Mouse (Mus musculus): ENCODE measurements around the gene Ano9. TPM values are rescaled to one million over a fixed set of nuclear protein-coding genes. Genes with fewer than 3 reads are reported as not detected.

Gene Ano9
- polyA plus RNA-seq (2017; shearing (Covaris generic)): not detected

GRCm38 (mm10) chr7:141117636-141118035 lies at the start of gene Ano9:
Gene Ano9 (minus strand): TSS chr7:141117806.

GRCm38 (mm10) chr7:141122245-141122644 lies 4.6 kb upstream of the Ano9 start, which contains the start of gene Ptdss2:
Gene Ptdss2 (plus strand): TSS chr7:141122382.

GRCm38 (mm10) chr7:141099911-141100691 lies 17.5 kb downstream of the Ano9 start, which contains the start of gene Sigirr:
Gene Sigirr (minus strand): TSS chr7:141100572.

GRCm38 (mm10) chr7:141077841-141078240 lies 39.8 kb downstream of the Ano9 start, which contains the start of gene Pkp3:
Gene Pkp3 (plus strand): TSS chr7:141078218.

GRCm38 (mm10) chr7:141060426-141061242 lies 57.0 kb downstream of the Ano9 start, which contains the start of gene B4galnt4:
Gene B4galnt4 (plus strand): TSS chr7:141061104.

Other genes starting within 250 kb of the Ano9 start
- 199 TPM for gene Psmd13, start 235.8 kb downstream of the Ano9 start, polyA plus RNA-seq (2017; shearing (Covaris generic))
- 8.4 TPM for gene Sirt3, start 235.5 kb downstream of the Ano9 start, polyA plus RNA-seq (2017; shearing (Covaris generic))
- not detected for gene Cox8b, start 217.4 kb downstream of the Ano9 start, polyA plus RNA-seq (2017; shearing (Covaris generic))
- not detected for gene Nlrp6, start 196.9 kb downstream of the Ano9 start, polyA plus RNA-seq (2017; shearing (Covaris generic))
- 34.4 TPM for gene Pgghg, start 176.4 kb downstream of the Ano9 start, polyA plus RNA-seq (2017; shearing (Covaris generic))
- 0.48 TPM for gene Ifitm5, start 167.5 kb downstream of the Ano9 start, polyA plus RNA-seq (2017; shearing (Covaris generic))
- gene Gm45717, start 161.9 kb downstream of the Ano9 start, polyA plus RNA-seq (2017; shearing (Covaris generic)): not detected
- 16.6 TPM for gene Ifitm2, start 161.8 kb downstream of the Ano9 start, polyA plus RNA-seq (2017; shearing (Covaris generic))
- not detected for gene Ifitm1, start 150.6 kb downstream of the Ano9 start, polyA plus RNA-seq (2017; shearing (Covaris generic))
- gene Ifitm3, start 107.0 kb downstream of the Ano9 start, polyA plus RNA-seq (2017; shearing (Covaris generic)): 8.0 TPM
- 0.28 TPM for gene Ifitm6, start 99.9 kb downstream of the Ano9 start, polyA plus RNA-seq (2017; shearing (Covaris generic))
- gene Gm17387, start 88.7 kb downstream of the Ano9 start, polyA plus RNA-seq (2017; shearing (Covaris generic)): not detected
- 10.0 TPM for gene B4galnt4, start 56.7 kb downstream of the Ano9 start, polyA plus RNA-seq (2017; shearing (Covaris generic))
- gene Pkp3, start 39.6 kb downstream of the Ano9 start, polyA plus RNA-seq (2017; shearing (Covaris generic)): 286 TPM
- gene Sigirr, start 17.2 kb downstream of the Ano9 start, polyA plus RNA-seq (2017; shearing (Covaris generic)): 209 TPM
- gene Ptdss2, start 4.6 kb upstream of the Ano9 start, polyA plus RNA-seq (2017; shearing (Covaris generic)): 22.4 TPM
- 116 TPM for gene Rnh1, start 55.1 kb upstream of the Ano9 start, polyA plus RNA-seq (2017; shearing (Covaris generic))
- 49.3 TPM for gene Hras, start 76.2 kb upstream of the Ano9 start, polyA plus RNA-seq (2017; shearing (Covaris generic))
- gene Lrrc56, start 76.4 kb upstream of the Ano9 start, polyA plus RNA-seq (2017; shearing (Covaris generic)): 2.7 TPM
- gene Lmntd2, start 96.3 kb upstream of the Ano9 start, polyA plus RNA-seq (2017; shearing (Covaris generic)): 12.6 TPM
- gene Rassf7, start 98.1 kb upstream of the Ano9 start, polyA plus RNA-seq (2017; shearing (Covaris generic)): 21.9 TPM
- gene Phrf1, start 111.0 kb upstream of the Ano9 start, polyA plus RNA-seq (2017; shearing (Covaris generic)): 99.1 TPM
- 129 TPM for gene Irf7, start 148.7 kb upstream of the Ano9 start, polyA plus RNA-seq (2017; shearing (Covaris generic))
- not detected for gene Cdhr5, start 159.0 kb upstream of the Ano9 start, polyA plus RNA-seq (2017; shearing (Covaris generic))
- not detected for gene Sct, start 161.3 kb upstream of the Ano9 start, polyA plus RNA-seq (2017; shearing (Covaris generic))
- not detected for gene Drd4, start 174.2 kb upstream of the Ano9 start, polyA plus RNA-seq (2017; shearing (Covaris generic))
- 71.1 TPM for gene Deaf1, start 209.9 kb upstream of the Ano9 start, polyA plus RNA-seq (2017; shearing (Covaris generic))
- gene Tmem80, start 209.9 kb upstream of the Ano9 start, polyA plus RNA-seq (2017; shearing (Covaris generic)): 49.0 TPM
- 0.06 TPM for gene Eps8l2, start 221.1 kb upstream of the Ano9 start, polyA plus RNA-seq (2017; shearing (Covaris generic))